Mouse (Mus musculus): Measurements from ENCODE around the gene Chml. TPM values are rescaled to one million over a fixed set of nuclear protein-coding genes. Genes with fewer than 3 reads are reported as not detected.
A peak's percentile ranks its signal among the peaks of the same experiment; 100 is the strongest.

Chml gene
- polyA plus RNA-seq, 1 experiment from 2014 or later: 6.7 TPM

GRCm38 (mm10) chr1:175671626-175672025, 21.1 kb downstream of the Chml start:
- Histone ChIP-seq H3K27me3 (ENCODE audit: control insufficient read depth, insufficient read depth, low read length) (no peaks in the 10 kb centered on the region), H3K9me3 (ENCODE audit: control insufficient read depth, low read length) (no peaks in the 10 kb centered on the region)
- DNase-seq (ENCODE audit: low spot score): no peak

DNA sequence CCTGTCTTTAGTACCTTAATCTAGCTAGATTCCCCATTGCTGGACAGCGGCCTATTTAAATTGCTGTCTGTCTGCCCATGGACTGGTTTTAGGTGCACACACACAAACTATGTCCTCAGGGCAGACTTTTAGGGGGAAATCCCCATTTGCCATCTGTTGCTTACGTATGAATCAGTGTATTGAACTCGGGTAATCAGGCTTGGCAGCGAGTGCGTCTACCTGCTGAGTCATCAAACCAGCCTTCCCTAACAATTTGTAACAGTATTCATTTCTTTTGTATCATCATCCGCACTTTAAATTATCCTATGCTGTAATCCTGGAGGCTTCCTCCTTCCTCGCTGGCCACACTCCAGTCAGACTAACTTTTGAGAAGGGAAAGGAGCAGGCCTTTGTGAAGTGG, 22.7 kb downstream of the Chml start:
- WGBS: 76% methylated on average over 7 of the region's 7 CpGs
- H3K27me3 ChIP-seq (ENCODE audit: control insufficient read depth, insufficient read depth, low read length): no peaks in the 10 kb centered on the region
- no peaks in the 10 kb centered on the region for H3K4me1 ChIP-seq (replicated peaks; ENCODE audit: control insufficient read depth, insufficient read depth, low read length)
- H3K36me3 ChIP-seq (ENCODE audit: control insufficient read depth, insufficient read depth, low read length): no peaks in the 10 kb centered on the region
- H3K4me3 ChIP-seq (ENCODE audit: low read depth, low read length): no peak overlapping the region
- ATAC-seq (ENCODE audit: low FRiP score): no peak
- H3K4me2 ChIP-seq (replicated peaks; ENCODE audit: low read depth, low read length): no peak overlapping the region
- DNase-seq (ENCODE audit: low spot score): no peak
- no peaks in the 10 kb centered on the region for H3K9me3 ChIP-seq (ENCODE audit: control insufficient read depth, low read length)
- H3K27ac ChIP-seq (ENCODE audit: low read depth, low read length): no peak overlapping the region
- H3K9ac ChIP-seq (ENCODE audit: low read depth, low read length): no peak overlapping the region

More at GRCm38 (mm10) chr1:175671626-175672025, 21.1 kb downstream of the Chml start:
- Histone ChIP-seq H3K9ac (ENCODE audit: low read depth, low read length) (no peak overlapping the region), H3K4me2 (replicated peaks; ENCODE audit: low read depth, low read length) (no peak overlapping the region), H3K4me3 (ENCODE audit: low read depth, low read length) (no peak overlapping the region), H3K27ac (ENCODE audit: low read depth, low read length) (no peak overlapping the region), H3K36me3 (ENCODE audit: control insufficient read depth, insufficient read depth, low read length) (no peaks in the 10 kb centered on the region), H3K4me1 (replicated peaks; ENCODE audit: control insufficient read depth, insufficient read depth, low read length) (no peaks in the 10 kb centered on the region)
- no peak for ATAC-seq (ENCODE audit: low FRiP score)
- 40% methylated on average over 1 of the region's 1 CpGs for WGBS

- ATAC-seq (ENCODE audit: low FRiP score): no peak
- Histone ChIP-seq H3K4me1 (replicated peaks; ENCODE audit: control insufficient read depth, insufficient read depth, low read length) (no peaks in the 10 kb centered on the region), H3K27ac (ENCODE audit: low read depth, low read length) (no peak overlapping the region), H3K4me2 (replicated peaks; ENCODE audit: low read depth, low read length) (no peak overlapping the region), H3K9me3 (ENCODE audit: control insufficient read depth, low read length) (no peaks in the 10 kb centered on the region), H3K27me3 (ENCODE audit: control insufficient read depth, insufficient read depth, low read length) (no peaks in the 10 kb centered on the region), H3K4me3 (ENCODE audit: low read depth, low read length) (no peak overlapping the region), H3K9ac (ENCODE audit: low read depth, low read length) (no peak overlapping the region), H3K36me3 (ENCODE audit: control insufficient read depth, insufficient read depth, low read length) (no peaks in the 10 kb centered on the region)
- WGBS: 85% methylated on average over 3 of the region's 3 CpGs
- no peak for DNase-seq (ENCODE audit: low spot score)
These were observed 23.2 kb downstream of the Chml start for GRCm38 (mm10) chr1:175669456-175669855.

GRCm38 (mm10) chr1:175668666-175669405, 23.9 kb downstream of the Chml start:
- no peaks in the 10 kb centered on the region for H3K9me3 ChIP-seq (ENCODE audit: control insufficient read depth, low read length)
- no peak overlapping the region for H3K9ac ChIP-seq (ENCODE audit: low read depth, low read length)
- no peaks in the 10 kb centered on the region for H3K36me3 ChIP-seq (ENCODE audit: control insufficient read depth, insufficient read depth, low read length)
- H3K27ac ChIP-seq (ENCODE audit: low read depth, low read length): no peak overlapping the region
- no peaks in the 10 kb centered on the region for H3K4me1 ChIP-seq (replicated peaks; ENCODE audit: control insufficient read depth, insufficient read depth, low read length)
- H3K27me3 ChIP-seq (ENCODE audit: control insufficient read depth, insufficient read depth, low read length): no peaks in the 10 kb centered on the region
- 74% methylated on average over 5 of the region's 5 CpGs for WGBS
- H3K4me2 ChIP-seq (replicated peaks; ENCODE audit: low read depth, low read length): no peak overlapping the region
- DNase-seq (ENCODE audit: low spot score) (peak; percentile 36), ATAC-seq (ENCODE audit: low FRiP score) (peak; percentile 61; the same call in 1 of the 2 replicates)
- no peak overlapping the region for H3K4me3 ChIP-seq (ENCODE audit: low read depth, low read length)

GRCm38 (mm10) chr1:175659900-175660299, 32.8 kb downstream of the Chml start:
- no peak for ATAC-seq (ENCODE audit: low FRiP score)
- H3K4me2 ChIP-seq (replicated peaks; ENCODE audit: low read depth, low read length): no peak overlapping the region
- no peak overlapping the region for H3K4me3 ChIP-seq (ENCODE audit: low read depth, low read length)
- 96% methylated on average over 4 of the region's 4 CpGs for WGBS
- H3K4me1 ChIP-seq (replicated peaks; ENCODE audit: control insufficient read depth, insufficient read depth, low read length): no peaks in the 10 kb centered on the region
- no peaks in the 10 kb centered on the region for H3K9me3 ChIP-seq (ENCODE audit: control insufficient read depth, low read length)
- no peak overlapping the region for H3K27ac ChIP-seq (ENCODE audit: low read depth, low read length)
- no peak for DNase-seq (ENCODE audit: low spot score)
- H3K36me3 ChIP-seq (ENCODE audit: control insufficient read depth, insufficient read depth, low read length): no peaks in the 10 kb centered on the region
- no peaks in the 10 kb centered on the region for H3K27me3 ChIP-seq (ENCODE audit: control insufficient read depth, insufficient read depth, low read length)
- no peak overlapping the region for H3K9ac ChIP-seq (ENCODE audit: low read depth, low read length)

- Histone ChIP-seq H3K27me3 (ENCODE audit: control insufficient read depth, insufficient read depth, low read length) (no peaks in the 10 kb centered on the region), H3K4me3 (ENCODE audit: low read depth, low read length) (no peak overlapping the region), H3K4me2 (replicated peaks; ENCODE audit: low read depth, low read length) (no peak overlapping the region), H3K36me3 (ENCODE audit: control insufficient read depth, insufficient read depth, low read length) (no peaks in the 10 kb centered on the region), H3K4me1 (replicated peaks; ENCODE audit: control insufficient read depth, insufficient read depth, low read length) (no peaks in the 10 kb centered on the region), H3K9ac (ENCODE audit: low read depth, low read length) (no peak overlapping the region), H3K27ac (ENCODE audit: low read depth, low read length) (no peak overlapping the region), H3K9me3 (ENCODE audit: control insufficient read depth, low read length) (no peaks in the 10 kb centered on the region)
- WGBS: 93% methylated on average over 4 of the region's 4 CpGs
- ATAC-seq (ENCODE audit: low FRiP score): no peak
- no peak for DNase-seq (ENCODE audit: low spot score)
These were observed 44.1 kb downstream of the Chml start for GRCm38 (mm10) chr1:175648615-175649014.

DNA sequence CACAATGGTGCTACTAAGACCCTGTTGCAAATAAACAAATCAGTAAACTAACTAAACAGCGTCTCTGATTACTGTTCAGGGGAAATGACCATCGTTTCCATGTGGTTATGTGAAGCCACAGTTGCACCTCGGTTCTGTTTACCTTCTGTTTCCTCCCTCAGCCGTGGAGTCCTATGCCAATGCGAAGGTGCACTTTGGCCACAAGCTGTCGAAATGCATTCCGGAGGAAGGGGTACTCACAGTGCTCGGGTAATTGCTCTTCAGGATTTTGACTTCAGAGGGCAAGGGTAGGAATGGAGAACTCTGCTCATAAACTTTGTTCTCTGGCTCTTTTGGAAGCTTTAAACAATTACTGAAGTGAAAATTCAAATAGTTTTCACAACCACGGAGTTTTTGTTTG, 45.7 kb downstream of the Chml start:
- Histone ChIP-seq H3K9me3 (ENCODE audit: control insufficient read depth, low read length) (no peaks in the 10 kb centered on the region), H3K27me3 (ENCODE audit: control insufficient read depth, insufficient read depth, low read length) (no peaks in the 10 kb centered on the region), H3K27ac (ENCODE audit: low read depth, low read length) (no peak overlapping the region), H3K4me1 (replicated peaks; ENCODE audit: control insufficient read depth, insufficient read depth, low read length) (no peaks in the 10 kb centered on the region), H3K36me3 (ENCODE audit: control insufficient read depth, insufficient read depth, low read length) (no peaks in the 10 kb centered on the region), H3K9ac (ENCODE audit: low read depth, low read length) (no peak overlapping the region), H3K4me2 (replicated peaks; ENCODE audit: low read depth, low read length) (no peak overlapping the region), H3K4me3 (ENCODE audit: low read depth, low read length) (no peak overlapping the region)
- DNase-seq (ENCODE audit: low spot score): no peak
- WGBS: 83% methylated on average over 9 of the region's 9 CpGs
- no peak for ATAC-seq (ENCODE audit: low FRiP score)

DNA sequence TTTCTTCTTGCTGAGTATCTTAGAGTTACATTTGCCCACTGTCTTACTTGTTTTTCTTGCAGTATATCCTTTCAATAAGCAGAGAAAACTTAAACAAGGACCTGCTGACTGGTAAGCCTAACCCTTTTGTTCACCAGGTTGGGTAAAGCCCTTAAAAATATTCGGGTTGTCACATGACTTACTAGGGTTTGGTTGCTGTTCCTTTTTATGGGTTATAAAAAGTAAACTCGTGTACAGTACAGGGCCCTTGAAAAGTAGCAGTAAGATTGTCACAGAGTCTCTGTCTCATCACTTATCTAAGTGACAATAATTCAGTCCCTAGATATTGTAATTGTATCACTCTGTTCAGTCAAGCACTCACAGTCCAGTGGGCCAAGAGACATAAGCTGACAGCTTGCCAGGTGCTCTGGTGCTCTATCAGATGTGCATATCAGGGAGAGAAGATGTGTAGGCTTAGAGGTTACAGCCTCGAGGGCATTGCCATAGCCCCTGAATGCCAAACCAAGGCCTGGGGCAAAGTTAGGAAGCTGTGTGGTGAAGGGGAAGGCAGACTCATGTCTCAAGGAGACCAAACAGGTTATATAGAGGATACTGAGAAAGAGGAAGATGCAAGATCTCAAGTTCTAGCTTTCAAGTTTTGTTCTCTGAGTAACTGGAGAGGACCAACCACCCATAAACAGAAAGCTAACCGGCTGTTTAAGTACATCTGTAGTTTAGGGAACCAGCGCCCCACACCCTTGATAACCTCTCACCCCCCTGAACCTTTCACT, 49.0 kb downstream of the Chml start:
- ATAC-seq (ENCODE audit: low FRiP score) (no peak), DNase-seq (ENCODE audit: low spot score) (no peak)
- H3K36me3 ChIP-seq (ENCODE audit: control insufficient read depth, insufficient read depth, low read length): no peaks in the 10 kb centered on the region
- H3K9me3 ChIP-seq (ENCODE audit: control insufficient read depth, low read length): no peaks in the 10 kb centered on the region
- no peaks in the 10 kb centered on the region for H3K4me1 ChIP-seq (replicated peaks; ENCODE audit: control insufficient read depth, insufficient read depth, low read length)
- H3K27ac ChIP-seq (ENCODE audit: low read depth, low read length): no peak overlapping the region
- no peak overlapping the region for H3K4me3 ChIP-seq (ENCODE audit: low read depth, low read length)
- H3K27me3 ChIP-seq (ENCODE audit: control insufficient read depth, insufficient read depth, low read length): no peaks in the 10 kb centered on the region
- H3K4me2 ChIP-seq (replicated peaks; ENCODE audit: low read depth, low read length): no peak overlapping the region
- 72% methylated on average over 5 of the region's 5 CpGs for WGBS
- H3K9ac ChIP-seq (ENCODE audit: low read depth, low read length): no peak overlapping the region
